In the genomic region with DNA sequence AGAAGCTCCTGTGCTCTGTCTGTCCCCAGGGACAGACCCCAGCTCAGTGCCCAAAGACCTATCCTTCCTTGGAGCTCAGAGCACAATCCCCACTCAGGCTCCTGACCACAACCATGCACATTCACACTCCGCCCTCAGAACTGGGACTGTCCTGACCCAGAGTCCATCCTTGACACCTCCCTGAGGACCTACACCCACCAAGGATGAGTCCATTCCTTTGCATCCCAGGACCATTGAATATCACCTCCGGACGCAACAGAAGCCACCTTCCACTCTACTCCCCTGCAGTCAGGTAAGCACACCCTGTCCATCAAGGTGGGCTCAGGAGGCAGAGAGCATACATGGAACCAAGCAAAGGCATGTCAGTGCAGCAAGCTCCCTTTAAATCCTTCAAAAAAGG, we compare ENCODE assay signal across 9 mouse cellular contexts. TPM values are rescaled to one million over a fixed set of nuclear protein-coding genes. Genes with fewer than 3 reads are reported as not detected.
DNase-seq lines count a peak whose midpoint lies in the region; ATAC-seq and TF ChIP-seq lines count a peak whose summit lies in the region.
"Had no signal": no experiment of that assay in that cellular context is flagged by ENCODE, and none has a peak within 500 bp of the region (broad histone marks: within the 10 kb centered on the region; RNA-seq: fewer than 3 reads in every experiment).

No protein-coding gene starts in this region.

- peak overlapping the region; percentile 92 for H3K27ac ChIP-seq in gastrocnemius, adult 2 months
- no peak overlapping the region for H3K27ac ChIP-seq in spleen, adult 2 months (ENCODE audit: insufficient read depth, low read length)
- no peak overlapping the region for H3K27ac ChIP-seq in liver, embryonic 15.5 days (replicated peaks)

- WGBS in spleen, adult 2 months, result 90% methylated on average over 3 of the region's 3 CpGs
- WGBS in liver, embryonic 15.5 days (ENCODE audit: insufficient replicate concordance), result 68% methylated on average over 3 of the region's 3 CpGs

- no peak overlapping the region for H3K9ac ChIP-seq in liver, embryonic 15.5 days

- no peak for DNase-seq in gastrocnemius, adult 2 months
- no peak for DNase-seq in gastrocnemius, adult 8-10 months (ENCODE audit: low spot score in 2 of 2)
- no peak for DNase-seq in spleen, adult 2 months (ENCODE audit: low read depth in 1 of 2, low spot score in 2 of 2)
- DNase-seq in spleen, postnatal 4 days (ENCODE audit: low spot score in 2 of 2), result no peak
- no peak for DNase-seq in cerebellum, adult 18-20 months
- DNase-seq in urinary bladder, postnatal 14 days (ENCODE audit: low spot score), result no peak
- DNase-seq in cerebellum, postnatal 36 days, result no peak
- DNase-seq: left cerebral cortex, postnatal 4 days had no signal

- peak overlapping the region; percentile 89 for H3K4me3 ChIP-seq in gastrocnemius, adult 2 months
- peak overlapping the region; percentile 78 for H3K4me3 ChIP-seq in spleen, adult 2 months (ENCODE audit: extremely low read depth, insufficient read depth, insufficient read length)
- peak overlapping the region; percentile 61 for H3K4me3 ChIP-seq in liver, embryonic 15.5 days (replicated peaks)

- intact Hi-C loops in gastrocnemius, adult 2 months (cut with DNase I), result no loop called here

- no peak for TF ChIP-seq POLR2A in spleen, adult 2 months (IDR thresholded peaks at IDR 0.05; ENCODE audit: low read depth, low read length)

- peaks cover 28% of the 10 kb centered on the region; the same call in 1 of the 2 replicates for H3K4me1 ChIP-seq in spleen, adult 2 months (ENCODE audit: control insufficient read depth, insufficient read depth, insufficient read length)
- H3K4me1 ChIP-seq in liver, embryonic 15.5 days (replicated peaks), result peaks cover 23% of the 10 kb centered on the region

- H3K9me3 ChIP-seq in liver, embryonic 15.5 days (replicated peaks), result no peaks in the 10 kb centered on the region

- TF ChIP-seq CTCF in gastrocnemius, adult 2 months (IDR thresholded peaks at IDR 0.05), result no peak
- TF ChIP-seq CTCF in spleen, adult 2 months (IDR thresholded peaks at IDR 0.05; ENCODE audit: extremely low read depth, insufficient read depth, insufficient read length, insufficient replicate concordance), result no peak

- no peaks in the 10 kb centered on the region for H3K27me3 ChIP-seq in spleen, adult 2 months (ENCODE audit: control insufficient read depth, insufficient read depth, low read length)
- peaks cover 23% of the 10 kb centered on the region; the same call in 1 of the 2 replicates for H3K27me3 ChIP-seq in liver, embryonic 15.5 days

- peak overlapping the region; percentile 75 for H3K4me2 ChIP-seq in liver, embryonic 15.5 days

- H3K36me3 ChIP-seq in spleen, adult 2 months (ENCODE audit: control insufficient read depth, insufficient read depth, low read length), result no peaks in the 10 kb centered on the region
- no peaks in the 10 kb centered on the region for H3K36me3 ChIP-seq in liver, embryonic 15.5 days (replicated peaks)

- ATAC-seq in liver, embryonic 15.5 days (ENCODE audit: insufficient read depth), result no peak

RNA-seq across cellular contexts. Expression of a gene that starts 1.1 kb away (rescaled TPM):
- total RNA-seq in gastrocnemius, adult 2 months (2021), result 1 to 10 TPM; 2.5 to 3.0 TPM
- 1 to 10 TPM; 1.4 to 1.8 (median 1.6) TPM for total RNA-seq in gastrocnemius, adult 8-10 months (2022)
- 45.9 and 63.4 TPM in 2 replicates for polyA plus RNA-seq in spleen, adult 2 months (2012; rRNA removed)
- polyA plus RNA-seq in liver, embryonic 15.5 days (2015; fragmentation: Nextera tagmentation; extraction: Ambion mirVana), result 7.7 and 9.3 TPM in 2 replicates

RNA-seq across cellular contexts. Expression of a gene that starts 50.8 kb away (rescaled TPM):
- total RNA-seq in gastrocnemius, adult 2 months (2021), result 10 to 100 TPM; 35.6 to 37.0 TPM
- 10 to 100 TPM; 32.5 to 42.0 (median 36.7) TPM for total RNA-seq in gastrocnemius, adult 8-10 months (2022)
- 10.2 and 12.1 TPM in 2 replicates for polyA plus RNA-seq in spleen, adult 2 months (2012; rRNA removed)
- polyA plus RNA-seq in liver, embryonic 15.5 days (2015; fragmentation: Nextera tagmentation; extraction: Ambion mirVana), result 3.5 and 3.9 TPM in 2 replicates
